In genomic region chr11:19330685-19331239, GRCm38 (mm10) we compare ENCODE assay signal across 27 mouse cellular contexts.
"Had no signal": no experiment of that assay in that cellular context is flagged by ENCODE, and none has a peak within 500 bp of the region (broad histone marks: within the 10 kb centered on the region; RNA-seq: fewer than 3 reads in every experiment).

No protein-coding gene starts in this region.

- H3K27ac ChIP-seq: gastrocnemius, adult 2 months; heart, embryonic 10.5 days; hindbrain, embryonic 10.5 days; hindbrain, embryonic 12.5 days; hindbrain, embryonic 14.5 days; intestine, embryonic 15.5 days; layer of hippocampus, adult 2 months; left cerebral cortex, adult 2 months; limb, embryonic 10.5 days; limb, embryonic 12.5 days; liver, embryonic 12.5 days; liver, embryonic 14.5 days had no signal

- H3K27me3 ChIP-seq: heart, embryonic 12.5 days; hindbrain, embryonic 12.5 days; intestine, embryonic 15.5 days; limb, embryonic 12.5 days; liver, embryonic 12.5 days had no signal

- H3K36me3 ChIP-seq: heart, embryonic 10.5 days; heart, embryonic 12.5 days; hindbrain, embryonic 10.5 days; hindbrain, embryonic 12.5 days; intestine, embryonic 15.5 days; limb, embryonic 10.5 days; limb, embryonic 12.5 days; liver, embryonic 12.5 days had no signal

- H3K9me3 ChIP-seq: heart, embryonic 10.5 days; hindbrain, embryonic 10.5 days; hindbrain, embryonic 12.5 days; intestine, embryonic 15.5 days; limb, embryonic 10.5 days; limb, embryonic 12.5 days; liver, embryonic 12.5 days had no signal

- ATAC-seq: hindbrain, embryonic 16.5 days; inflammation-experienced regulatory T-cells, adult 6 months; intestine, embryonic 15.5 days; intestine, postnatal 0 days; liver, embryonic 12.5 days had no signal

- H3K4me3 ChIP-seq: gastrocnemius, adult 2 months; heart, embryonic 10.5 days; heart, embryonic 12.5 days; hindbrain, embryonic 10.5 days; hindbrain, embryonic 12.5 days; intestine, embryonic 15.5 days; layer of hippocampus, adult 2 months; left cerebral cortex, adult 2 months; limb, embryonic 10.5 days; limb, embryonic 12.5 days; liver, embryonic 12.5 days had no signal

- DNase-seq: gastrocnemius, adult 2 months; gastrocnemius, postnatal 10 days; gastrocnemius, postnatal 25 days; heart, adult 18-20 months; heart, postnatal 10 days; heart, postnatal 4 days; kidney, adult 18-20 months; kidney, adult 8-10 months; kidney, postnatal 10 days; kidney, postnatal 25 days; kidney, postnatal 4 days; liver had no signal

- H3K9ac ChIP-seq: heart, embryonic 12.5 days; hindbrain, embryonic 12.5 days; hindbrain, embryonic 14.5 days; intestine, embryonic 15.5 days; limb, embryonic 12.5 days; liver, embryonic 12.5 days; liver, embryonic 14.5 days had no signal

- H3K4me2 ChIP-seq: heart, embryonic 12.5 days; hindbrain, embryonic 12.5 days; hindbrain, embryonic 14.5 days; intestine, embryonic 15.5 days; limb, embryonic 12.5 days; liver, embryonic 12.5 days had no signal

- H3K4me1 ChIP-seq: hindbrain, embryonic 10.5 days; hindbrain, embryonic 12.5 days; intestine, embryonic 15.5 days; limb, embryonic 10.5 days; limb, embryonic 12.5 days; liver, embryonic 12.5 days had no signal
